Mouse (Mus musculus) cerebellum, postnatal 10 days (tissue): ENCODE results near the gene Inafm2.
A peak's percentile ranks its signal among the peaks of the same experiment; 100 is the strongest.

Experiments used
- DNase-seq, 2 experiments: peaks; one replicate each; pipeline ENCODE4 v3.0.0; 2021; ENCODE audit warnings: mixed read lengths in 2 of 2

Gene Inafm2

GRCm38 (mm10) chr2:118759828-118760227 lies 14.3 kb downstream of the Inafm2 start:
- DNase-seq: peak; percentile 79 to 82

GRCm38 (mm10) chr2:118760311-118761025 lies 14.9 kb downstream of the Inafm2 start:
- DNase-seq: no peak

GRCm38 (mm10) chr2:118761358-118761757 lies 15.8 kb downstream of the Inafm2 start:
- peak in 1 of 2 experiments; percentile 37 for DNase-seq

- DNase-seq: peak; percentile 95
Observed at GRCm38 (mm10) chr2:118761906-118762783, 16.6 kb downstream of the Inafm2 start, which contains the start of gene Ccdc9b. TSS of gene Ccdc9b (minus strand) at chr2:118762661.

- no peak for DNase-seq
Observed at GRCm38 (mm10) chr2:118762784-118763148, 17.2 kb downstream of the Inafm2 start.

DNA sequence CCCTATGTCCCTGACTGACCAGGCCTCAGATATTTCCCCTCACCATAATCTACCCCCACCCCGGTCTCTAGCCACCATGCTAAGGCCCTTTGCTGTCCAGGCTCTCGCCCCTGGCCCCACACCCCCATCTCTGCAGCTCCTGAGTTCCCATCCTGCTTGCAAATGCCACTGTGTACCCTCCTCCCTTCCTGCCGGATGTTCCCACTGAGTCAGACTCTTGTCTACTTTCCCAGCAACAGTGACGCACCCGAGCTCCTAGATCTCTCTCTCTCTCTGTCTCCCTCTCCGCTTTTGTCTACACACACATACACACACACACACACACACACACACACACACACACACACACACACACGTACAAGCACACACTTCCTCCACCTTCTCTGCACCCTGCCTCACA lies 17.9 kb downstream of the Inafm2 start:
- DNase-seq: no peak

DNA sequence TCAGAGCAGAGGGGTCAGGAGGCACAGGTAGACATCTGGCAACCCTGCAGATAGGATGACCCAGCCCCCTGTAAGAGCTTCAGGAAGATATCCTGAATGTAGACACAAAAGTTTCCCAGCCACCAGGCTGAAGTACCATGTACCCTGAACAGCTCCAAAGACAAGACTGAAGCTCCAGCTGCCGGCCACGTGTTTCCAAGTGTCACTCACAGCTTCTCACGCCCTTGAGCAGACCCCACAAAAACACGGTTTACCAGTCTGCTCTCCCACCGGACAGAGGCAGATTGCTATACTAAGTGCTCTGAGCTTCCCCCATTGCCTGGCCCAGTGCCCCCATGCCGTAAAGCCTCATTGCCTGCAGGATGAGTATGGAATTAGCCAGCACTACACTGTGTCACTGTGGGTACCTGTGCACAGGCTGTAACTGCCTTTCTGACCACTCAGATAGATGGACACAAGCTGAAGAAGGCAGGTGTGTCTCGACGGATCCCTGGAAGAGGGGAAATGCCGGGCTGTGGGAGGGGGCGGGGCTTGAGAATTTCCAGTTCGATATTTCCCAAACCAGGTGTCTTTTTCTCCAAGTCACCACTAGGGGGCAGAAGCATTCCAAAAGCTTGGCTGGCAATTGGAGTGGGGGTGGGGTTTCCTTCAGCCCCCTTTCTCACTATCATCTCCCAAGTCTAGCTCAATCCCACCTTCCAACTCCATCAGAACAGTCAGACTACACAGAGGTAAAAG lies 18.7 kb downstream of the Inafm2 start:
- peak; percentile 87 to 93 for DNase-seq

DNA sequence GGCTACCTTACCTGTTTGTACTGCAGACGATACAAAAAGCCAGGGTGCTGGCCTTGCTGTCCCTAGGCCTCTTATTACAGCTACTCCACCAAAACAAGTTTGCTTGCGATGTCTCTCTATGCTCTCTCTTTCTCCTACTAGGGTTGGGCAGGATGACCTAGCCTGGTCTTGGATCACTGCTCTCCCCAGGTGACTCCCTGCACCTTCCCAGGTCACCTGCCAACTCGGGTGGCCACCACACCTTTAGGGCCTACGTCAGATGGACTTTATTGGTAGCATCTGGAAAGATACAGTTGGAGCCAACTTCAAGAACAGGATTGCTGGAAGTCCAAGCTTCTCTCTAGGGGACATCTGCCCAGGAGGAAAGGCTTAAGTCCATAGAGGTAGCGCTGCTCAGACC lies 19.3 kb downstream of the Inafm2 start:
- DNase-seq: no peak

DNA sequence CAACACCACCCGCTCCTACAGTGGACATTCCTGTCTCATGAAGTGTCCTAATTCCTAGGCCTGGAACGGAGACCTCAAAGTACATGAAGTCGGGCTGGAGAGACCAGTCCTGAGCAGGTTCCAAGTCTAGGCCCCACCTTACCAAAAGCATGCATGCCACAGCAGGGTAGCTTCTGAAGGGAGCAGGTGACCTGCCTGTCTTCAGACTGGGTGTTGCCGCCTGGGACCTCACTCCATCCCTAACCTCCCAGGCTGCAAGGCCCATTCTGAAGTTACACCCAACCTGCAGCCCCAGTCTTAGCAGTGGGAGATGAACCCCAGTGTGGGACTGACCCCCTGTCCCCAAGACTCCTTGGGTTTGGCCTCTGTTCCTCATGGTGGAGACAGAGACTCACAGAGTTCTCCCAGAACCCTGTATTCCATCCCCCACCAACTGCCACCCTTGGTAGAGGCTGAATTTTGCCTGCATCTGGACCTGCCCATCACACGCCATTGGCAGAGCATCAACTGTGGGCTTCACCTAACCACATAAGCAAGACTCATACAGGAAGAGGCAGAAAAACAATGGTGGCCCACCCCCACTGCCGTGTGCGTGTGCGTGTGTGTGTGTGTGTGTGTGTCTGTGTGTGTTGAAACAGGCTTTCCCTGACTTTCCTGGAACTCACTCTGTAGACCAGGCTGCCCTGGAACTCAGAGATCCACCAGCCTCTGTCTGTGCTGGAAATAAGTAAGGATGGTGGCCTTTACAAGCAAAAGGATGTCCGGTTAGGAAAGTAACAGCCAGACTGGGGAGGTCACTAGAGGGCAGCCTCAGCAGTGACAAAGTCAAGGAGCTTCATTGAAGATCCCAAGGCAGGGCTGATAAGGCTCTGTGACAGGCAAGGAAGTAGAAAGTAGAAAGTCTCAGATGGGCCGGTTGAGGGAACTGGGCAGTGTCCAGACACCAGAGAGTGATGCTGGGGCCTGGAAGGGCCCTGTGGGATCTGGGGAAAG lies 20.8 kb downstream of the Inafm2 start:
- peak in 1 of 2 experiments; percentile 51 for DNase-seq

GRCm38 (mm10) chr2:118772158-118772874 lies 26.8 kb downstream of the Inafm2 start, which contains the start of gene Phgr1:
TSS of gene Phgr1 (plus strand) at chr2:118772769.
- DNase-seq: no peak

- DNase-seq: no peak
Observed at GRCm38 (mm10) chr2:118774536-118774935, 29.0 kb downstream of the Inafm2 start.

- DNase-seq: peak; percentile 75
Observed at GRCm38 (mm10) chr2:118775396-118775795, 29.8 kb downstream of the Inafm2 start.

DNA sequence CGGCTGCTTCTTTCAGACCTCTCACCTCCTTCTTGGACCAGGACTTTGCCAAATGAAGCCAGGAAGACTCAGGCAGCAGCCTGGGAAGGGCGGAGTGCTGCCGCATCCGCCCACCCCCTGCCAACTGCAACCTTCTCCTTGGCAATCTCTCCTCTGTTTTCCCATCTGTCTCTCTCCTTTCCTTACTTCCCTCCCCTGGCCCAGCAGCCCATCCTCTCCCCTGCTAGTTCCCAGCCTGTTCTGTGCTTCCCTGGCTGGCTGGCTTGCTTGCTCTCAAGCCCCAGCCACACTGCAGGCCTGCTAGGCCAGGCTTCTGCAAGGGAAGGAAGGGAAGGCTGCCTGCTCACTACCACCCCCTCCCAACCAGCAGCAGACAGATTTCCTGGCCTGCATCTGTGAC lies 30.3 kb downstream of the Inafm2 start:
- peak; percentile 81 to 89 for DNase-seq

- DNase-seq: peak; percentile 46 to 66
Observed at GRCm38 (mm10) chr2:118776295-118776694, 30.7 kb downstream of the Inafm2 start.

- no peak for DNase-seq
Observed at GRCm38 (mm10) chr2:118778418-118778817, 32.9 kb downstream of the Inafm2 start.

DNA sequence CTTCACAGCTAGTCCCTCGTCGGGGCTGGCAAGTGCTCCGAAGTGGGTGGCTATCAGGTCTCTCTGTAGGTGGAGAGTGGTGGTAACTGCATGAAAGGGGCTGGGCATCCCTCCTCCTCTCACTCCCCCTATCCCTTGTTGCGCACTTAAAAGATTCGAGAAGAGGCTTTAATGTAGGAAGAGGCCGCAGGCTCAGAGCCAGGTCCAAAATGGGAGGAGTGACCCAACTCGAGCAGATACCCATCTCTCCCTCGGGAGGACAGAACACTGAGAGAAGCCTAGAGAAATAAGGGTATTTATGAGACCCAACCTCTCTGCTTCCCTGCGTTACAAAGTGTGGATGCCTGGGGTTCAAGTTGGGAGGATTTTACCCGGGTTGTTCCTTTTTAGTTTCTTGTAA lies 33.5 kb downstream of the Inafm2 start:
- peak; percentile 52 to 65 for DNase-seq

DNA sequence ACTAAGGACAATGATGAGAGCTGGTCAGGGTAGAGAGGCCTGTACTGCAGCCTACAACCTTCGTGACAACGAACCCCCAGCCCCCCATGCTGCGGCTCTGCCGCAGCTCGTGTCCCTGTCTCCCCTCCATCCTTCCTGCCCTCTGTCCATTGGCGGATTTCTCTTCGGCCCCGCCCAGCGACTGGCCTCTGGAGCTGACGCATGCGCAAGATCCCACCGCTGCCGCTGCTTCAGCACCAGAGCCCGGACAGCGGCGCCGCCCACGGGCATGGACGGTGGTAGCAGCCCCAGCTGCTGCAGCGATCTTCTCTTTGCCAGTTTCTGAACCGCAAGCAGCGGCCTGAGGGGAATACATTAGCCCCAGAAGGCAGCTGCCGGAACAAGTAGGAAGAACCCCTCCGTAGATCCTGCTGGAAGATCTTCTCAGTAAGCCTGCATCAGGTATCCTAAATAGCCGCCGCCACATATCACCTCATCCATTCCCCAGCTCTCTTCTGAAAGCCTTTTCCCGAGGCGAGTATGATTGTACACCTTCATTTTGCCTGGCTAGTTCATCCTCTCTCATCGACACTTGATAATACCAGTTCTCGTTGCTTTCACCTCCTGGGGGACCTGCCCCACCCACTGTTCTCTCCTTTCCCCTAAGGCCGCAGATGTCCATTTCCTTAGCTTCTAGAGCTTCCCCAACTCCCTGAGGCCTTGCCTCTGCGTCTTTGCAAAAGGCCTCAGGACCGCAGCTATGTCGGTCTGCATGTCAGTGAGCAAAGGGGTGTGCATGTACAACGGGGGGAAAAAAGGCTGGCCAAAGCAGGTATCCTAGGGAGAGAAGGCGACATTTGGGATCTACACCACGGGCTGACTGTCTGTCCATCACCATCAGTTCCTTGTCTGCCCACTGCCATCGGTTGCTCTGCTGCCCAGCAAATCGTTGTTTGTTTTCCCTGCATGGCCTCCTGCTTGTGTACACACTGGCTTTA lies 34.2 kb downstream of the Inafm2 start, which contains the start of gene Disp2:
TSS of gene Disp2 (plus strand) at position 216 of the 977 bp plus-strand sequence.
- peak; percentile 97 to 98 for DNase-seq

DNA sequence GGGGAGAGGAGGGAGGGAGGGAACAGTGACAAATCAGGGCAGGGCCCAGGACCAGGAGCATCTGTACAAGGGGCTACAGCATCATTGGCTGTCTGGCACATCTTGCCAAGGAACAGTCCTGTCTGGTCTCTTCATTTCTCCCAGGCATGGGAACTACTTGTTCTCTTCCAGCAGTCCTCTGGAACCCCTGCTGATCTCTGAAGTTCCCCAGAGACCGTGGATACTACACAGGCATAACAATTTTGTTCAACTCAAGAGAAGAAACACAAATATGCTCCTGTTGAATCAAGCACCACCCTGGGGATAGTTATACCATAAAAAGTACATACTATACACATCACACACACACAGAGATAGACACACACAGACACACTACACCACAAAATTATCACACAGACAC lies 35.6 kb downstream of the Inafm2 start:
- DNase-seq: no peak

DNA sequence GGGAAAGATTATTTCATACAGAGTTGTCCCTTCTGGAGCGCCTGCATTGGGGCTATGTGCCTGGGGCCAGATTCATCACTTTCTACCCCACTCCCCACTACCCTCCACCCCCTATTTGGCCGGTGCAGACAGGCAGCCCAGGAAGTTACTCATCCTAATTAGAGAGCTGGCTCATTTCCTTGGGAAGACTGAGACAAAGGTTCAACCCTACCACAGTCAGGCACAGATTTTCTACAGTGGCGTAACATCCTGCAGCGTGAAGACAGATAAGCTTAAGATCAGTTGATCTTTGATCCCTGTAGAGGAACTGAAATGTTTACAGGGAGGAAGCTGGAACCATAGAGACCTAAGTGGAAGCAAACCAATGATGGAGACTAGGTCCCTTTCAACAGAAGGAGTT lies 36.7 kb downstream of the Inafm2 start:
- DNase-seq: no peak

DNA sequence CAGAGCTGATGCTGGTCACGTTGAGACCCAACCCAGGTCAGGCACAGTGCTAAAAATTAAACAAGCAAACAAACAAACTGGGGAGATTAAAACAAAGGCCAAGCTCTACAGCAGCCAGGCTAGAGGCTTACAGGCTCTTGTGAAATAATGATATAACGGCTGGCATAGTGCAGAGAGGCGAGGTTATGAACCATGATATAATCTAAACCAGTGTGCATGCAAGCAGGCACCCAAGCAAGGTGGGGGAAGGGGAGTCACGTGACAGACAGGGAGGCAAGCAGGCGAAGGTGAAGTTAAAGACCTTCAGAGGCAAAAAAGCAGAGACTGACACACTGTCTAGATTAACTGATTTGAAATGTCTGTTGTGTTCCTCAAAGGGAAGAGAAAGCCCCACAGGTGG lies 37.5 kb downstream of the Inafm2 start:
- DNase-seq: no peak
